Mouse (Mus musculus): Measurements from ENCODE around the gene Aspg.

- TF ChIP-seq CTCF (IDR thresholded peaks at IDR 0.05; ENCODE audit: control insufficient read depth, insufficient read depth, low read length) (peak; percentile 98), POLR2A (IDR thresholded peaks at IDR 0.05; ENCODE audit: borderline replicate concordance, control insufficient read depth, low read depth, low read length) (no peak)
Observed at GRCm38 (mm10) chr12:112113710-112114109, 7.2 kb downstream of the Aspg start.

All from bone marrow, adult 2 months (tissue).